Mouse (Mus musculus) MEL (cell line): ENCODE data around the gene Fam160a1. TPM values are rescaled to one million over a fixed set of nuclear protein-coding genes. Genes with fewer than 3 reads are reported as not detected.

ENCODE experiments used
- DNase-seq: peaks from one replicate; pipeline ENCODE4 v3.0.0; 2011; ENCODE audit warnings: low read depth, low spot score
- H3K27ac ChIP-seq: 2 replicates; pipeline ENCODE4 v1.5.1; 2012; ENCODE audit warnings: low read depth, mild to moderate bottlenecking, control low read depth, low read length, moderate library complexity; ENCODE audit not compliant: control insufficient read depth
- H3K27me3 ChIP-seq, 2 experiments: fragments of 150-350 bp in 1 of 2; sonication (generic) in 1 of 2; 2 replicates each; pipeline ENCODE4 v1.6.1; 2012; ENCODE audit warnings: low read length in 2 of 2, mild to moderate bottlenecking in 2 of 2, improper control_type of control experiment in 1 of 2, moderate library complexity in 1 of 2; ENCODE audit not compliant: insufficient read depth in 2 of 2, control insufficient read depth in 1 of 2
- H3K36me3 ChIP-seq, 2 experiments: 2 replicates each; pipeline ENCODE4 v1.6.1; 2012 to 2014; ENCODE audit warnings: low read length in 2 of 2, improper control_type of control experiment in 1 of 2, inconsistent platforms in 1 of 2, mild to moderate bottlenecking in 1 of 2; ENCODE audit not compliant: insufficient read depth in 2 of 2, control insufficient read depth in 1 of 2
- H3K4me1 ChIP-seq, 2 experiments: fragments of 150-350 bp in 1 of 2; sonication (generic) in 1 of 2; 2 replicates each; pipeline ENCODE4 v1.6.1; 2012; ENCODE audit warnings: low read length in 2 of 2, improper control_type of control experiment in 1 of 2, mild to moderate bottlenecking in 1 of 2; ENCODE audit not compliant: insufficient read depth in 2 of 2, control insufficient read depth in 1 of 2
- H3K4me3 ChIP-seq, 2 experiments: fragments of 150-350 bp in 1 of 2; sonication (generic) in 1 of 2; 2 replicates each; pipeline ENCODE4 v1.5.1; 2012; ENCODE audit warnings: low read depth in 2 of 2, low read length in 2 of 2, mild to moderate bottlenecking in 2 of 2, moderate library complexity in 2 of 2, control low read depth in 1 of 2, improper control_type of control experiment in 1 of 2; ENCODE audit not compliant: control insufficient read depth in 1 of 2, insufficient read depth in 1 of 2
- H3K79me2 ChIP-seq: 2 replicates; pipeline ENCODE4 v1.6.1; 2012; ENCODE audit warnings: mild to moderate bottlenecking, low read length, moderate library complexity; ENCODE audit not compliant: control insufficient read depth, poor library complexity, insufficient read depth
- H3K9ac ChIP-seq: 2 replicates; pipeline ENCODE4 v1.6.1; 2012; ENCODE audit warnings: low read depth, mild to moderate bottlenecking, control low read depth, low read length, moderate library complexity; ENCODE audit not compliant: control insufficient read depth, poor library complexity, severe bottlenecking
- H3K9me3 ChIP-seq: fragments of 150-350 bp; sonication (generic); replicated peaks from 2 replicates; pipeline ENCODE4 v1.6.1; 2012; ENCODE audit warnings: mild to moderate bottlenecking, low read length, improper control_type of control experiment, moderate library complexity; ENCODE audit not compliant: insufficient read depth
- BHLHE40 ChIP-seq: IDR thresholded peaks from 2 replicates; pipeline ENCODE4 v1.6.1; 2012; ENCODE audit warnings: low read depth, mild to moderate bottlenecking, inconsistent platforms, low read length, improper control_type of control experiment, borderline replicate concordance
- CTCF ChIP-seq, 3 experiments: IDR thresholded peaks in 2 of 3; conservative IDR thresholded peaks in 1 of 3; 2 replicates each; pipeline ENCODE4 v1.5.1; 2011 to 2012; ENCODE audit warnings: low read length in 3 of 3, low read depth in 2 of 3, mild to moderate bottlenecking in 2 of 3, improper control_type of control experiment in 1 of 3, inconsistent platforms in 1 of 3, mixed read lengths in 1 of 3, moderate library complexity in 1 of 3; ENCODE audit not compliant: control insufficient read depth in 1 of 3, insufficient read depth in 1 of 3, poor library complexity in 1 of 3, severe bottlenecking in 1 of 3
- E2F4 ChIP-seq: IDR thresholded peaks from 2 replicates; pipeline ENCODE4 v1.6.1; 2011; ENCODE audit warnings: low read depth, low read length, improper control_type of control experiment, borderline replicate concordance
- ELF1 ChIP-seq: IDR thresholded peaks from 2 replicates; pipeline ENCODE4 v1.6.1; 2014; ENCODE audit warnings: low read depth, mild to moderate bottlenecking, inconsistent platforms, low read length, improper control_type of control experiment, moderate library complexity
- EP300 ChIP-seq, 2 experiments: IDR thresholded peaks; 2 replicates each; pipeline ENCODE4 v1.6.1; 2011; ENCODE audit warnings: improper control_type of control experiment in 2 of 2, low read length in 2 of 2, low read depth in 1 of 2, mild to moderate bottlenecking in 1 of 2
- ETS1 ChIP-seq: IDR thresholded peaks from 2 replicates; pipeline ENCODE4 v1.6.1; 2012; ENCODE audit warnings: low read depth, mild to moderate bottlenecking, inconsistent platforms, low read length, improper control_type of control experiment, moderate library complexity
- HCFC1 ChIP-seq: IDR thresholded peaks from 2 replicates; pipeline ENCODE4 v1.6.1; 2012; ENCODE audit warnings: low read depth, mild to moderate bottlenecking, inconsistent platforms, low read length, improper control_type of control experiment, moderate library complexity
- JUND ChIP-seq: IDR thresholded peaks from 2 replicates; pipeline ENCODE4 v1.6.1; 2011; ENCODE audit warnings: low read depth, mild to moderate bottlenecking, improper control_type of control experiment, low read length
- KAT2A ChIP-seq: conservative IDR thresholded peaks from 2 replicates; pipeline ENCODE4 v1.6.1; 2012; ENCODE audit warnings: low read depth, low read length, improper control_type of control experiment, inconsistent platforms
- MAX ChIP-seq: IDR thresholded peaks from 2 replicates; pipeline ENCODE4 v1.6.1; 2011; ENCODE audit warnings: low read length, improper control_type of control experiment
- MAZ ChIP-seq: IDR thresholded peaks from 2 replicates; pipeline ENCODE4 v1.6.1; 2012; ENCODE audit warnings: low read depth, mild to moderate bottlenecking, inconsistent platforms, low read length, improper control_type of control experiment
- MXI1 ChIP-seq: IDR thresholded peaks from 2 replicates; pipeline ENCODE4 v1.6.1; 2011; ENCODE audit warnings: mild to moderate bottlenecking, low read depth, low read length, improper control_type of control experiment
- MYB ChIP-seq: IDR thresholded peaks from 2 replicates; pipeline ENCODE4 v1.6.1; 2011; ENCODE audit warnings: mild to moderate bottlenecking, low read depth, low read length, improper control_type of control experiment
- MYC ChIP-seq: IDR thresholded peaks from 2 replicates; pipeline ENCODE4 v1.6.1; 2011; ENCODE audit warnings: low read depth, mild to moderate bottlenecking, low read length, improper control_type of control experiment, moderate library complexity
- NELFE ChIP-seq: IDR thresholded peaks from 2 replicates; pipeline ENCODE4 v1.6.1; 2011; ENCODE audit warnings: low read depth, low read length, improper control_type of control experiment
- NRF1 ChIP-seq: IDR thresholded peaks from 2 replicates; pipeline ENCODE4 v1.6.1; 2014; ENCODE audit warnings: low read depth, mild to moderate bottlenecking, inconsistent platforms, low read length, improper control_type of control experiment, moderate library complexity; ENCODE audit not compliant: poor library complexity, insufficient read depth, severe bottlenecking
- POLR2A ChIP-seq, 2 experiments: IDR thresholded peaks; 2 replicates each; pipeline ENCODE4 v1.6.1; 2011 to 2012; ENCODE audit warnings: low read length in 2 of 2, mild to moderate bottlenecking in 2 of 2, control low read depth in 1 of 2, improper control_type of control experiment in 1 of 2, low read depth in 1 of 2, moderate library complexity in 1 of 2; ENCODE audit not compliant: control insufficient read depth in 1 of 2, insufficient read depth in 1 of 2, poor library complexity in 1 of 2
- POLR2AphosphoS2 ChIP-seq: IDR thresholded peaks from 2 replicates; pipeline ENCODE4 v1.6.1; 2011; ENCODE audit warnings: low read length, improper control_type of control experiment
- POLR2AphosphoS5 ChIP-seq: IDR thresholded peaks from 2 replicates; pipeline ENCODE4 v1.6.1; 2012; ENCODE audit warnings: low read depth, borderline replicate concordance, mild to moderate bottlenecking, inconsistent platforms, low read length, moderate library complexity, mixed read lengths
- RAD21 ChIP-seq: IDR thresholded peaks from 2 replicates; pipeline ENCODE4 v1.6.1; 2011; ENCODE audit warnings: mild to moderate bottlenecking, low read depth, low read length, improper control_type of control experiment
- SIN3A ChIP-seq: IDR thresholded peaks from 2 replicates; pipeline ENCODE4 v1.6.1; 2012; ENCODE audit warnings: low read length, improper control_type of control experiment, inconsistent platforms
- SMC3 ChIP-seq: IDR thresholded peaks from 2 replicates; pipeline ENCODE4 v1.6.1; 2011; ENCODE audit warnings: low read depth, low read length, improper control_type of control experiment
- TAL1 ChIP-seq: IDR thresholded peaks from 2 replicates; pipeline ENCODE4 v1.6.1; 2012; ENCODE audit warnings: mild to moderate bottlenecking, inconsistent platforms, low read length, moderate library complexity, mixed read lengths
- TBP ChIP-seq: IDR thresholded peaks from 2 replicates; pipeline ENCODE4 v1.8.0; 2011; ENCODE audit warnings: low read depth, low read length, improper control_type of control experiment
- USF1 ChIP-seq: IDR thresholded peaks from 2 replicates; pipeline ENCODE4 v1.6.1; 2014; ENCODE audit warnings: low read depth, mild to moderate bottlenecking, inconsistent platforms, low read length, improper control_type of control experiment, moderate library complexity
- USF2 ChIP-seq, 2 experiments: IDR thresholded peaks; 2 replicates each; pipeline ENCODE4 v1.6.1; 2011 to 2012; ENCODE audit warnings: improper control_type of control experiment in 2 of 2, low read length in 2 of 2, borderline replicate concordance in 1 of 2, inconsistent platforms in 1 of 2, low read depth in 1 of 2, mild to moderate bottlenecking in 1 of 2; ENCODE audit not compliant: insufficient read depth in 1 of 2
- ZC3H11A ChIP-seq: IDR thresholded peaks from 2 replicates; pipeline ENCODE4 v1.6.1; 2012; ENCODE audit warnings: low read depth, mild to moderate bottlenecking, inconsistent platforms, low read length, improper control_type of control experiment
- ZMIZ1 ChIP-seq: IDR thresholded peaks from 2 replicates; pipeline ENCODE4 v1.6.1; 2012; ENCODE audit warnings: low read depth, mild to moderate bottlenecking, inconsistent platforms, low read length, improper control_type of control experiment, moderate library complexity
- polyA plus RNA-seq, 2 experiments: library from polyadenylated mRNA; stranded (reverse) in 1 of 2; unstranded in 1 of 2; fragments of >175 nt in 1 of 2; fragments of >200 nt in 1 of 2; gene quantifications; 2 replicates each; pipeline versions ENCODE4 v1.2.1 to v1.2.4; 2012; ENCODE audit warnings: low replicate concordance in 2 of 2, low read depth in 1 of 2; ENCODE audit not compliant: insufficient read length in 2 of 2, insufficient read depth in 1 of 2, missing spikeins in 1 of 2
- total RNA-seq: library from RNA; depleted of rRNA; stranded (reverse); fragments of 300-350 nt; gene quantifications from 2 replicates; pipeline ENCODE4 v1.2.3, GENCODE M21; 2012

Gene Fam160a1
- total and polyA plus RNA-seq, 3 experiments = not detected

DNA sequence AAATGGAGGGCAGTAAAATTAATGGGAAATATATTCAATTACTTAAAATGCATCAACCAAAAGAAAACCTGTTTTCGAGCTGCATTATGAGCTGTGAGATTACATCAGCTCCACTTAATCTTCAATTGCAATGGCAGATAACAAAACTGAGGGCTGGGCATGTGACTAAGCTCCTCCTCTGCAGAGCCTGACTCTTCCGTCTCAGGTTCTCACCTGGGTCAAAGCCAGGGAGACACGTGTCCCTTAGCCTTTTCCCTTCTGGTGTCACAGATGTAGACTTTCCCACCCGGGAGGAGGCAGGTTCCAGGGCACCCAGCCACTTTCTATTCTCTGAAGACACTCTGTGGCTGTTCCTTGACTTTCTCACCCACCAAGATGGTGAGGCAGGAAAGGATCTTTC, 12.0 kb upstream of the Fam160a1 start:
- TF ChIP-seq MAZ = no peak
- no peak for TF ChIP-seq BHLHE40
- no peak for TF ChIP-seq MXI1
- no peak for TF ChIP-seq TBP
- TF ChIP-seq NRF1 = no peak
- TF ChIP-seq MYC = no peak
- TF ChIP-seq ZMIZ1 = no peak
- no peak for TF ChIP-seq MYB
- TF ChIP-seq JUND = no peak
- no peak for TF ChIP-seq CTCF (IDR thresholded peaks at IDR 0.05 in 2 of 3, conservative IDR thresholded peaks at IDR 0.05 in 1 of 3; ENCODE audit: control insufficient read depth in 1 of 3, insufficient read depth in 1 of 3, low read depth in 2 of 3, low read length in 3 of 3, poor library complexity in 1 of 3, severe bottlenecking in 1 of 3)
- no peak for TF ChIP-seq KAT2A
- TF ChIP-seq ETS1 = no peak
- no peak for TF ChIP-seq TAL1
- TF ChIP-seq POLR2AphosphoS5 = no peak
- no peak for TF ChIP-seq SIN3A
- TF ChIP-seq USF1 = no peak
- Histone ChIP-seq H3K27me3 (no peaks in the 10 kb centered on the region), H3K4me1 (no peaks in the 10 kb centered on the region), H3K4me3 (no peak overlapping the region), H3K27ac (no peak overlapping the region), H3K9me3 (no peaks in the 10 kb centered on the region), H3K36me3 (no peaks in the 10 kb centered on the region), H3K79me2 (no peaks in the 10 kb centered on the region), H3K9ac (no peak overlapping the region)
- DNase-seq = no peak

DNA sequence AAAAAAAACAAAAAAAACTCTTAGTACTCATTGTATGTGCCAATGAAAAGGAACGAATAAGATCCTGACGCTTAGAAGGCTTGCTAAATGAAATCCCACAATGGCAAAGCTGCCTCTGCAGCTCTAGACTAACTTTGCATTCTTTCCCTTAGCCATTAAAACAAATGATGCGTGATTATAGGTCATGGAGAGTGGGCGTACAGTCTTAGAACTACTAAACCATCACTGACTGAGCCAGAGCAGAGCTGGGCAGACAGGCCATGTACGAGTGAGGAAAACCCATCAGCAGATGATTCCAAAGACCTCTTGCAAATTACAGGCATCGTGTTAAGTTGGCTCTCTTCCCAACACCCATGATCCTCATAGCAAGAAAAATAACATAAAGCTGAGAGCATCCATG, 10.7 kb upstream of the Fam160a1 start:
- no peaks in the 10 kb centered on the region for H3K4me1 ChIP-seq
- H3K9me3 ChIP-seq = no peaks in the 10 kb centered on the region
- H3K9ac ChIP-seq = no peak overlapping the region
- no peaks in the 10 kb centered on the region for H3K36me3 ChIP-seq
- no peaks in the 10 kb centered on the region for H3K79me2 ChIP-seq
- no peak overlapping the region for H3K27ac ChIP-seq
- H3K27me3 ChIP-seq = no peaks in the 10 kb centered on the region
- no peak overlapping the region for H3K4me3 ChIP-seq
- TF ChIP-seq ETS1 (no peak), ZMIZ1 (no peak), SMC3 (no peak), POLR2AphosphoS5 (no peak), MYC (no peak), MYB (no peak), ZC3H11A (no peak), EP300 (IDR thresholded peaks at IDR 0.05; ENCODE audit: low read depth in 1 of 2, low read length in 2 of 2) (no peak), HCFC1 (no peak), USF2 (IDR thresholded peaks at IDR 0.05; ENCODE audit: borderline replicate concordance in 1 of 2, insufficient read depth in 1 of 2, low read depth in 1 of 2, low read length in 2 of 2) (no peak), ELF1 (no peak), NRF1 (no peak), POLR2A (IDR thresholded peaks at IDR 0.05; ENCODE audit: control insufficient read depth in 1 of 2, insufficient read depth in 1 of 2, low read depth in 1 of 2, low read length in 2 of 2, poor library complexity in 1 of 2) (no peak), RAD21 (no peak), MAX (no peak), E2F4 (no peak), POLR2AphosphoS2 (no peak), NELFE (no peak)
- DNase-seq = no peak
